Mouse (Mus musculus) splenic B cell, adult 2 months (primary cell): ENCODE data around the gene Hs6st1.
"Not testable (repeated sequence)": the region's sequence is repeated elsewhere in the genome, so short reads cannot be mapped to it uniquely, and the experiment has no call there.

ENCODE experiments used
- DNase-seq: peaks from one replicate; pipeline ENCODE4 v3.0.0-alpha.2; 2011; ENCODE audit warnings: low read depth, low spot score
- H3K27me3 ChIP-seq: 2 replicates; pipeline ENCODE4 v1.6.1; 2012; ENCODE audit warnings: mild to moderate bottlenecking, low read length, moderate library complexity, mixed read lengths; ENCODE audit not compliant: control insufficient read depth, poor library complexity, insufficient read depth, severe bottlenecking
- H3K36me3 ChIP-seq: 2 replicates; pipeline ENCODE4 v1.6.1; 2012; ENCODE audit warnings: mild to moderate bottlenecking, low read length, moderate library complexity, mixed read lengths; ENCODE audit not compliant: control insufficient read depth, poor library complexity, insufficient read depth, severe bottlenecking

The Hs6st1 gene

GRCm38 (mm10) chr1:36068076-36068475, at the start of gene Hs6st1:
Gene Hs6st1, plus strand, starts transcription at chr1:36068400.
- no peaks in the 10 kb centered on the region for H3K27me3 ChIP-seq
- H3K36me3 ChIP-seq, result peaks cover 1% of the 10 kb centered on the region; the same call in 1 of the 2 replicates
- peak; percentile 93 for DNase-seq

DNA sequence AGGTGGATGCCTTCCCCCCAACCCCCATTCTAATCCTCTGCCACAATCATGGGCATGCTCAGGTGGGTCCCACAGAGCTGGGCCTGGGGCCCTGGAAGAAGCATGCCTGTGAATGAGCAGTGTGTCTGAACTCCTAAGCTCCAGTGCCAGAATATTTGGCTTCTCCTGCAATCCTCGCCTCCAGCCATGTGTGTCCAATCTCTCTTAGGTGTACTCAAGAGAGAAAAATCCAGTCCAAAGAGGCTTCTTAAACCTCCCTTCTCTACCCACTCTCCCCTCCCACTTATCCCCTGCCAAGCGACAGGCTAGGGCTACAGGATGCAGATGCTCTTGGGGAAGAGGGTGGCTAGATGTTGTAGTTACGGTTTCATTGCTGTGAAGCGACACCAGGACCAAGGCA, 49.6 kb upstream of the Hs6st1 start:
- no peaks in the 10 kb centered on the region for H3K36me3 ChIP-seq
- DNase-seq, result no peak
- H3K27me3 ChIP-seq, result no peaks in the 10 kb centered on the region

DNA sequence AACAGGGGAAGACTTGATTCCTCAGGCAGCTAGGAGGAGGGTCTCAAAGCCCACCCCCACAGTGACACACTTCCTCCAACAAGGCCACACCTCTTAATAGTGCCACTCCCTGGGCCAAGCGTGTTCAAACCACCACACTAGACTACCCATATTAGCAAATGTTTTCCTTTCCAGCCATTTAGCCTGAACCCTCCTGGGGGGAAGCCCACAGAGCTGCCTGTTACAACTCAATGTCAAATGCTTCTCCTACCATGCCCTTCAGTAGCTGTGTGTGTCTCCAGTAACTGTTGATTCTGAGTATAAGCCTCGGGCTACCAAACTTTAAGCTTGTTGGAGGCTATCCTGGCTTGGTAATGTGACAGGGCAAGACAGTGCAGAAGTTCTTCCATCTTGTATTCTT, 49.0 kb upstream of the Hs6st1 start:
- no peaks in the 10 kb centered on the region for H3K27me3 ChIP-seq
- no peak for DNase-seq
- no peaks in the 10 kb centered on the region for H3K36me3 ChIP-seq

GRCm38 (mm10) chr1:36020315-36020714, 47.9 kb upstream of the Hs6st1 start:
- Histone ChIP-seq H3K27me3 (no peaks in the 10 kb centered on the region), H3K36me3 (no peaks in the 10 kb centered on the region)
- DNase-seq, result no peak

- no peak for DNase-seq
- H3K27me3 ChIP-seq, result no peaks in the 10 kb centered on the region
- H3K36me3 ChIP-seq, result no peaks in the 10 kb centered on the region
These were observed 37.8 kb upstream of the Hs6st1 start for GRCm38 (mm10) chr1:36030421-36030821.

DNA sequence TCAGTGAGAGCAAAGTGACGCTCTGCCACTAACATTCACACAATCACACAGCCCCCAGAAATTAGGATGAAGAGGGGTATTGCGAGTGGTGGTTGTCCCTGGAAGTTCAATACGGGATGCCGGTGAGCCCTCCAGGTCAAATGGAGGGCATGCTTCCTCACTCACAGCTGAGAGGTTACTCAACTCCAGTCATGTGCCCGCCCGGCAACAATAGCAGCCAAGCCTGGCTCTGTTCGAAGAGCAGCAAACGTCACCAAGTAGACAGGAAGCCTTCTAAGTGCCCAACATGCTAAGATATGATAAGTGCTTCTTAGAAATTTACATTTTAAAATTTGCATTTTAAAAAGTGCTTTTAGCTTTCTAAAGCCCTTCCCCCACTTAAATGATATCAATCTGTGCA, 29.4 kb upstream of the Hs6st1 start:
- no peak for DNase-seq
- Histone ChIP-seq H3K27me3 (no peaks in the 10 kb centered on the region), H3K36me3 (no peaks in the 10 kb centered on the region)

- Histone ChIP-seq H3K27me3 (no peaks in the 10 kb centered on the region), H3K36me3 (no peaks in the 10 kb centered on the region)
- DNase-seq, result no peak
These were observed 26.1 kb upstream of the Hs6st1 start for GRCm38 (mm10) chr1:36042072-36042471.

DNA sequence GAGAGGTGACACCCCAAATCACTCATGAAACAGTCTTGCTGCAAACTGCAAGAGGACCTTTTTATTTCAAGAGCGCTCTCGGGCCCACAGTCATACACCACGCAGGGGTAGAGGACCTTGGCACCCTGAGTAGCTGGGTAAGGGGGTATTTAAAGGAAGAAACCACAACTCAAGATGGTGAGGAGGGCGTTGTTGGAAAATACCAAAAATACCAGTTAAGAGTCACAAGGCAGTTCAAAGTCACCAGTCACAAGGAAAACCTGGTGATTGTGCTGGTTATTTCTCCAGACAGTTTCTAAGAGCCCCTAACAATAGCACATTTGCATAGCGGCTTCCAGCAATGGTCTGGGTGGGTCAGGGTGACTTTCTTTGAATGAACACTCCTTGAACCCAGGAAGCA, 24.4 kb upstream of the Hs6st1 start:
- not testable (repeated sequence) for H3K36me3 ChIP-seq, H3K27me3 ChIP-seq, DNase-seq

DNA sequence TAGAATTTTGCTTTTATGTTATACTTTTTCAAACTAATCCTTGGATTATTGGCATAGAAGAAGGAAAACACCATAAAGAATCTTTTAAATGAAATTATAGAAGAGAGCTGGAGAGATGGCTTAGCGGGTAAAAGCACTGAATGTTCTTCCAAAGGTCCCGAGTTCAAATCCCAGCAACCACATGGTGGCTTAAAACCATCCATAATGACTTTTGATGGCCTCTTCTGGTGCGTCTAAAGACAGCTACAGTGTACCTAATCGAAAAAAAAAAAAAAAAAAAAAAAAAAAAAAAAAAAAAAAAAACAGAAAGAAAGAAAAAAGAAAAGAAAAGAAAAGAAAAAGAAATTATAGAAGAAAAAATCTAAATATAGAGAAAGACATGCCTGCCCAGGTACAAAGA, 23.9 kb upstream of the Hs6st1 start:
- no peak for DNase-seq
- no peaks in the 10 kb centered on the region for H3K27me3 ChIP-seq
- no peaks in the 10 kb centered on the region for H3K36me3 ChIP-seq

GRCm38 (mm10) chr1:36052672-36053071, 15.5 kb upstream of the Hs6st1 start:
- Histone ChIP-seq H3K27me3 (no peaks in the 10 kb centered on the region), H3K36me3 (no peaks in the 10 kb centered on the region)
- peak; percentile 83 for DNase-seq

GRCm38 (mm10) chr1:36053566-36053965, 14.6 kb upstream of the Hs6st1 start:
- peak; percentile 34 for DNase-seq
- Histone ChIP-seq H3K36me3 (no peaks in the 10 kb centered on the region), H3K27me3 (no peaks in the 10 kb centered on the region)

DNA sequence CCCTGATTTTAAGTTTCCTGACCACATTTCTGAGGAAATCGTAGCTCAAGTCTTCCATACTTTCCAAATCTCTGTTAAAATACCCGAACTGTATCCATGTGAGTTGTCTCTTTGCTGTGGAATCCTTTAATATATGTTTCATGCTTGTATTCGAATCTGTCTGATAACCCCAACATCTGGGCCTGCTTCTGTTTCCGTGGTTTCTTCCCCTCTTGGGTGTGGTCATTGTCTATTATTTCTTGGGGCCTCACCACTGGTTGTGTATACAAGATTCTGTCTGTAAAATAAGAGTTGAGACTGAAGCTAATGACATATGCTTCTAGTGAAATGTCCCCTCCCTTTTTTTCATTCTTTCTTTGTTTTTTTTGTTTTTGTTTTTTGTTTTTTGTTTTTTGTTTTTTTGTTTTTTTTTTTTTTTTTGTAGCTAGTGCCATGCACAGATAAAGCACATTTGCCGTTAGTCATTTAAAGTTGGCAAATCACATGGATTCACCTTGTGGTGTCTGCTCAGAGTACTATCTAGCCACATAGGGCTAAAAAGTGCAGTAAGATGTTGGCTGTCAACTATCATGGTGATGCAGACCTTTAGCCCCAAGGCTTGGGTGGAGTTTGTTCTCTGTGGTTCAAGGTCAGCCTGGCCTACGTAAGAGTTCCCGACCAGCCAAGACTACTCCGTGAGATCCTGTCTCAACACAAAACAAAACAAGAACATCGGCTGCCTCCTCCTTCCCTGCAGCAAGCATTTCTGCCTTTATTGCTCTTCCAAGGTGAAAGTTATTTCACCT, 13.8 kb upstream of the Hs6st1 start:
- no peaks in the 10 kb centered on the region for H3K36me3 ChIP-seq
- H3K27me3 ChIP-seq, result no peaks in the 10 kb centered on the region
- no peak for DNase-seq

GRCm38 (mm10) chr1:36054967-36055357, 13.2 kb upstream of the Hs6st1 start:
- Histone ChIP-seq H3K27me3 (no peaks in the 10 kb centered on the region), H3K36me3 (no peaks in the 10 kb centered on the region)
- no peak for DNase-seq

DNA sequence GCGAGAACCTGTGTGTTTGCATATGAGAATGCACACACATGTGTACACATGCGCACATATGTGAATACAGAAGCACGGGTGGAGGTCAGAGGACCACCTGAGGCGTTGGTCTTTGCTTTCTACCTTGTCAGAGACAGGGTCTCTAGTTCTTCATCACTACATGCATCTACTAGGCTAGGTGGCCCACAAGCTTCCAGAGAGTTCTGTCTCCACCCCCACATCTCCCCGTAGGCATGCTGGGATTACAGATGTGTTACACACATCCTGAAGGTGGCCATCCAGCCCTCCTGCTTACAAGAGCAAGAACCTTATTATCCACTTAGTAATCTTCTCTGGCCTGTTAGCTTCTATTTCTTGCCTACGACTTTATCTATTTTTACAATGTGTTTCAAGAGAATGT, 8.8 kb upstream of the Hs6st1 start:
- Histone ChIP-seq H3K27me3 (no peaks in the 10 kb centered on the region), H3K36me3 (no peaks in the 10 kb centered on the region)
- DNase-seq, result no peak

DNA sequence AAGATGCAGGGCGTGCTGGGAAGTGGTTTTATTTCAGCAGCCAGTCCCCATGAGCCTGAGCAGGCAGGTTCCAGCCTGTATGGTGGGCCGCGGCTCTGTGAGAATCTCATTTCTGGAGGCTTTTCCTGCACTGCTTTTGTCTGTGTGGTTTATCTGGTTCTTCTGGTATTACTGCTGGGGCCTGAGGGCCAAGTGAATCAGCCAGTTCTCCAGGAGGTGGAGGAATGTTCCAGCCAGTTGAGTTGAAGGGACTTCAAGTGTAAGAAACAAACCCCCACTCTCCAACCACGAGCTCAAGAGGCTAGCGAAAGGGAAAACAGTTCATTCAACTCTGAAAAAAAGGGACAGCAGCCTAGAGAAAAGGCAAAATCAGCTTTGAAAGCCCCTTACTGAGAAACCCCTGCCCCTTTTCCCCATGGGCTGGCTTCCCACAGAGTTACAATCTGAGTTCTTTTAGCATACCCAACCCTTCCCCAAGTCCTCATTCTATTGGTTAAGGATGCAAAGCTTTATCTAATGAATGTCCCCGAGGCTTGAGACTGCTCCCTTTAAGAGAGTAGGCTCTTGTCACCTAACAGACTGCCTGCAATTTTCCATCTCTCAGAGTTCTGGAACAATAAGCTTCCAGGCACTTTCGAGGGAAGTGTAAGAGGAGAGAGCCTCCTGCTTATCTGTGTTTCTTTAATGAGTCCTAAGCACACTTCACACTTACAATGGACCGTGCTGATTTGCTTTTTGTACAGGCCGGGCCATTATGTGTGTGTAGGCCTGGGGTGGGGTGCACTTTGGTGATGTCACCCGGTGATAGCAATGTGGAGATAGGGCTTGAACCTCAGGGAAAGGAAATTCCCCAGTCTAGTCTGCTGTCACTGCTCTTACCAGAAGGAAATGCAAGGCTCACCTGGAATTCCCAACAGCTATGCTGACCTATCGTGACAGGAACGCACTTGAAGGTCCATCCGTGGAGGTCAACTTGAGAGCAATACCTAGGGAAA, 7.9 kb upstream of the Hs6st1 start:
- Histone ChIP-seq H3K36me3 (no peaks in the 10 kb centered on the region), H3K27me3 (no peaks in the 10 kb centered on the region)
- DNase-seq, result no peak
